Comparison of ENCODE assay signal across 17 mouse cellular contexts in genomic region chrX:85585575-85585974, GRCm38 (mm10). TPM values are rescaled to one million over a fixed set of nuclear protein-coding genes. Genes with fewer than 3 reads are reported as not detected.
DNase-seq lines count a peak whose midpoint lies in the region; ATAC-seq and TF ChIP-seq lines count a peak whose summit lies in the region.
"Had no signal": no experiment of that assay in that cellular context is flagged by ENCODE, and none has a peak within 500 bp of the region (broad histone marks: within the 10 kb centered on the region; RNA-seq: fewer than 3 reads in every experiment).

No protein-coding gene starts in this region.

- no peak overlapping the region for H3K4me3 ChIP-seq in intestine, postnatal 0 days (ENCODE audit: low read depth, low read length)
- no peak overlapping the region for H3K4me3 ChIP-seq in intestine, embryonic 16.5 days (ENCODE audit: low read length)
- H3K4me3 ChIP-seq: embryonic facial prominence, embryonic 13.5 days; limb, embryonic 13.5 days; neural tube, embryonic 13.5 days had no signal

- H3K27me3 ChIP-seq in intestine, postnatal 0 days (replicated peaks; ENCODE audit: control insufficient read depth, insufficient read depth, low read length) = no peaks in the 10 kb centered on the region
- no peaks in the 10 kb centered on the region for H3K27me3 ChIP-seq in intestine, embryonic 16.5 days (replicated peaks; ENCODE audit: control insufficient read depth, insufficient read depth, low read length)
- no peaks in the 10 kb centered on the region for H3K27me3 ChIP-seq in splenic B cell, adult 2 months (ENCODE audit: control insufficient read depth, insufficient read depth, low read length, poor library complexity, severe bottlenecking)
- H3K27me3 ChIP-seq: embryonic facial prominence, embryonic 13.5 days; limb, embryonic 13.5 days; neural tube, embryonic 13.5 days had no signal

- peak; percentile 1 to 8 for DNase-seq in thymus, postnatal 36 days
- no peak for DNase-seq in thymus, postnatal 0 days (ENCODE audit: low spot score)
- peak; percentile 20 for DNase-seq in splenic B cell, adult 2 months (ENCODE audit: low read depth, low spot score)
- no peak for DNase-seq in urinary bladder, adult 2 months (ENCODE audit: low spot score)
- no peak for DNase-seq in cerebellum, postnatal 14 days
- DNase-seq: cerebellum, adult 8-10 months; heart, postnatal 14 days; kidney, adult 18-20 months; right cerebral cortex, postnatal 14 days had no signal

- no peak overlapping the region for H3K4me2 ChIP-seq in intestine, postnatal 0 days (replicated peaks; ENCODE audit: low read depth)
- no peak overlapping the region for H3K4me2 ChIP-seq in intestine, embryonic 16.5 days (ENCODE audit: low read depth, low read length)
- H3K4me2 ChIP-seq: embryonic facial prominence, embryonic 13.5 days; limb, embryonic 13.5 days; midbrain, embryonic 11.5 days; neural tube, embryonic 13.5 days had no signal

- H3K9ac ChIP-seq in intestine, postnatal 0 days (ENCODE audit: low read depth, low read length) = no peak overlapping the region
- no peak overlapping the region for H3K9ac ChIP-seq in intestine, embryonic 16.5 days (ENCODE audit: low read depth, low read length)
- H3K9ac ChIP-seq: embryonic facial prominence, embryonic 13.5 days; limb, embryonic 13.5 days; neural tube, embryonic 13.5 days had no signal

- no peak for ATAC-seq in intestine, postnatal 0 days
- ATAC-seq in intestine, embryonic 16.5 days = no peak
- peak; percentile 68; the same call in 1 of the 2 replicates for ATAC-seq in common myeloid progenitor, adult 5-6 weeks (replicated peaks; ENCODE audit: low read depth, poor library complexity, severe bottlenecking)
- ATAC-seq: forebrain, embryonic 16.5 days had no signal

- no peaks in the 10 kb centered on the region for H3K36me3 ChIP-seq in intestine, postnatal 0 days (ENCODE audit: control insufficient read depth, insufficient read depth)
- no peaks in the 10 kb centered on the region for H3K36me3 ChIP-seq in intestine, embryonic 16.5 days (ENCODE audit: control insufficient read depth, insufficient read depth, low read length)
- H3K36me3 ChIP-seq in splenic B cell, adult 2 months (ENCODE audit: control insufficient read depth, insufficient read depth, low read length, poor library complexity, severe bottlenecking) = no peaks in the 10 kb centered on the region
- H3K36me3 ChIP-seq: embryonic facial prominence, embryonic 13.5 days; limb, embryonic 13.5 days; neural tube, embryonic 13.5 days had no signal

- H3K4me1 ChIP-seq in intestine, postnatal 0 days (replicated peaks; ENCODE audit: control insufficient read depth, insufficient read depth, low read length) = no peaks in the 10 kb centered on the region
- H3K4me1 ChIP-seq in intestine, embryonic 16.5 days (ENCODE audit: control insufficient read depth, insufficient read depth, low read length) = no peaks in the 10 kb centered on the region
- H3K4me1 ChIP-seq: embryonic facial prominence, embryonic 13.5 days; limb, embryonic 13.5 days; neural tube, embryonic 13.5 days had no signal

- peak; percentile 48 for TF ChIP-seq CTCF in intestine, postnatal 0 days (IDR thresholded peaks at IDR 0.05; ENCODE audit: low read depth)

- H3K27ac ChIP-seq in intestine, postnatal 0 days (ENCODE audit: low read depth, low read length) = no peak overlapping the region
- H3K27ac ChIP-seq in intestine, embryonic 16.5 days (ENCODE audit: low read length) = no peak overlapping the region
- H3K27ac ChIP-seq: embryonic facial prominence, embryonic 13.5 days; limb, embryonic 13.5 days; neural tube, embryonic 13.5 days had no signal

- H3K9me3 ChIP-seq in intestine, postnatal 0 days (ENCODE audit: control insufficient read depth) = no peaks in the 10 kb centered on the region
- H3K9me3 ChIP-seq in intestine, embryonic 16.5 days (ENCODE audit: control insufficient read depth, low read length) = no peaks in the 10 kb centered on the region
- H3K9me3 ChIP-seq: embryonic facial prominence, embryonic 13.5 days; limb, embryonic 13.5 days; neural tube, embryonic 13.5 days had no signal

RNA-seq across cellular contexts. Expression of gene Tab3, which starts 11.8 kb away (rescaled TPM):
- 5.0 and 5.4 TPM in 2 replicates for polyA plus RNA-seq in intestine, postnatal 0 days (2015; fragmentation: Nextera tagmentation; extraction: Ambion mirVana)
- 4.1 and 5.4 TPM in 2 replicates for polyA plus RNA-seq in intestine, embryonic 16.5 days (2015; fragmentation: Nextera tagmentation; extraction: Ambion mirVana)
- polyA plus RNA-seq in thymus, postnatal 0 days (2015; fragmentation: Nextera tagmentation; extraction: Ambion mirVana) = 1.9 and 2.3 TPM in 2 replicates
- total RNA-seq in common myeloid progenitor, adult 5-6 weeks (2017) = 10.2 and 12.7 TPM in 2 replicates
- polyA plus RNA-seq in urinary bladder, adult 2 months (2012; rRNA removed) = 4.9 and 6.3 TPM in 2 replicates

Comparison
In these comparisons a context has a peak if more than half of its experiments do, and no peak if none do; other contexts are left out.
1. DNase-seq: peak in thymus, postnatal 36 days (2 of 2) and splenic B cell, adult 2 months (single experiment); none in thymus, postnatal 0 days (single experiment), urinary bladder, adult 2 months (single experiment) and cerebellum, postnatal 14 days (0 of 2).